Mouse (Mus musculus) cerebellum, adult 2 months (tissue): ENCODE measurements around the gene Serp2.

ENCODE experiments used
- CTCF ChIP-seq: fragments of 200-500 bp; IDR thresholded peaks from 2 replicates; pipeline ENCODE4 v1.5.1; 2011; ENCODE audit warnings: low read depth, mild to moderate bottlenecking, control low read depth, low read length, moderate library complexity, borderline replicate concordance; ENCODE audit not compliant: insufficient read depth
- POLR2A ChIP-seq: fragments of 200-500 bp; IDR thresholded peaks from 2 replicates; pipeline ENCODE4 v1.6.1; 2011; ENCODE audit warnings: low read length, control low read depth, borderline replicate concordance; ENCODE audit not compliant: insufficient read depth

DNA sequence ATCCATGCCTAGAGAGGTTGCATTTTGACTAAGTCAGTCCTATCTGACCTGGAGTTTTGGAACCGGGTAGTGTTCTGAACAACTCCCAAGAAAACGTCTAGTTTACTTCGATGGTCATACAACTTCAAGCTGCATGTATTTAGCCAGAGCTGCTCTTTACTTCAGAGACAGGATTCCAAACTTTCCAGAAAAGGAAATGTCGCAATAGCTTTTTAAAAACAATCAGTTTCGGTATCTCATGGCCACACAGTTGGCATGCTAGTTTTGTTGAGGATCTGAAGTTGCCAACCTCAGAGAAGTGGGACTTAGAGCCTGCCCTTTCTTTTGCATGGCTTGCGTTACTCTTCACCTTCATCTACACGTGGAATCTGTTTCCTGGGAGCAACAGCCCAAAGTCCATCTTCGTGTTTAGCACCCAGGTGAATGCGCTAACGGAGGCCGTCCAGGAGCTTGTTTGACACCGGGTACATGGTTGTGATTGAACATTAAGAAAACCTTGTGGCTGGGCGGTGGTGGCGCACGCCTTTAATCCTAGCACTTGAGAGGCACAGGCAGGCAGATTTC is 37.0 kb upstream of the Serp2 start:
- TF ChIP-seq CTCF (no peak), POLR2A (no peak)
